Mouse (Mus musculus): Measurements from ENCODE around the gene Ap1g1.
"Not testable (repeated sequence)": the region's sequence is repeated elsewhere in the genome, so short reads cannot be mapped to it uniquely, and the experiment has no call there.

Ap1g1 gene

GRCm38 (mm10) chr8:109778280-109778977, at the start of gene Ap1g1:
TSS of gene Ap1g1 (plus strand) at chr8:109778554.
- in situ Hi-C loops (cut with MboI; ENCODE audit: low sequenced_read_pairs), result no loop called here

- in situ Hi-C loops (cut with MboI; ENCODE audit: low sequenced_read_pairs), result no loop called here
These were observed 47.3 kb upstream of the Ap1g1 start for GRCm38 (mm10) chr8:109731012-109731411.

GRCm38 (mm10) chr8:109734018-109734417, 44.3 kb upstream of the Ap1g1 start:
- in situ Hi-C loops (cut with MboI; ENCODE audit: low sequenced_read_pairs), result no loop called here

- in situ Hi-C loops (cut with MboI; ENCODE audit: low sequenced_read_pairs), result no loop called here
These were observed 41.5 kb upstream of the Ap1g1 start for GRCm38 (mm10) chr8:109736819-109737218.

- in situ Hi-C loops (cut with MboI; ENCODE audit: low sequenced_read_pairs), result no loop called here
These were observed 40.9 kb upstream of the Ap1g1 start, which contains the start of gene Atxn1l for GRCm38 (mm10) chr8:109737237-109738048. TSS of gene Atxn1l (minus strand) at chr8:109737739.

- in situ Hi-C loops (cut with MboI; ENCODE audit: low sequenced_read_pairs), result no loop called here
These were observed 40.3 kb upstream of the Ap1g1 start for GRCm38 (mm10) chr8:109738049-109738380.

GRCm38 (mm10) chr8:109747468-109748199, 30.7 kb upstream of the Ap1g1 start:
- in situ Hi-C loops (cut with MboI; ENCODE audit: low sequenced_read_pairs), result no loop called here

- in situ Hi-C loops (cut with MboI; ENCODE audit: low sequenced_read_pairs), result no loop called here
These were observed 28.1 kb upstream of the Ap1g1 start for GRCm38 (mm10) chr8:109750274-109750673.

- in situ Hi-C loops (cut with MboI; ENCODE audit: low sequenced_read_pairs), result no loop called here
These were observed 27.7 kb upstream of the Ap1g1 start for GRCm38 (mm10) chr8:109750699-109751098.

- in situ Hi-C loops (cut with MboI; ENCODE audit: low sequenced_read_pairs), result no loop called here
These were observed 26.4 kb upstream of the Ap1g1 start for GRCm38 (mm10) chr8:109751731-109752485.

- in situ Hi-C loops (cut with MboI; ENCODE audit: low sequenced_read_pairs), result no loop called here
These were observed 23.7 kb upstream of the Ap1g1 start for GRCm38 (mm10) chr8:109754696-109755095.

GRCm38 (mm10) chr8:109755554-109755953, 22.8 kb upstream of the Ap1g1 start:
- in situ Hi-C loops (cut with MboI; ENCODE audit: low sequenced_read_pairs), result not testable (repeated sequence)

- in situ Hi-C loops (cut with MboI; ENCODE audit: low sequenced_read_pairs), result no loop called here
These were observed 21.5 kb upstream of the Ap1g1 start for GRCm38 (mm10) chr8:109756849-109757248.

- in situ Hi-C loops (cut with MboI; ENCODE audit: low sequenced_read_pairs), result no loop called here
These were observed 18.9 kb upstream of the Ap1g1 start for GRCm38 (mm10) chr8:109759426-109759825.

GRCm38 (mm10) chr8:109760221-109760620, 18.1 kb upstream of the Ap1g1 start:
- in situ Hi-C loops (cut with MboI; ENCODE audit: low sequenced_read_pairs), result no loop called here

GRCm38 (mm10) chr8:109764031-109764430, 14.3 kb upstream of the Ap1g1 start:
- in situ Hi-C loops (cut with MboI; ENCODE audit: low sequenced_read_pairs), result no loop called here

- in situ Hi-C loops (cut with MboI; ENCODE audit: low sequenced_read_pairs), result no loop called here
These were observed 12.3 kb upstream of the Ap1g1 start for GRCm38 (mm10) chr8:109766081-109766480.

- in situ Hi-C loops (cut with MboI; ENCODE audit: low sequenced_read_pairs), result no loop called here
These were observed 5.2 kb upstream of the Ap1g1 start for GRCm38 (mm10) chr8:109773154-109773553.

GRCm38 (mm10) chr8:109777851-109778250, 503 bp upstream of the Ap1g1 start:
- in situ Hi-C loops (cut with MboI; ENCODE audit: low sequenced_read_pairs), result no loop called here

GRCm38 (mm10) chr8:109778993-109779421, 653 bp downstream of the Ap1g1 start:
- in situ Hi-C loops (cut with MboI; ENCODE audit: low sequenced_read_pairs), result no loop called here
